Comparison of ENCODE assay signal across 8 mouse cellular contexts in the genomic region with DNA sequence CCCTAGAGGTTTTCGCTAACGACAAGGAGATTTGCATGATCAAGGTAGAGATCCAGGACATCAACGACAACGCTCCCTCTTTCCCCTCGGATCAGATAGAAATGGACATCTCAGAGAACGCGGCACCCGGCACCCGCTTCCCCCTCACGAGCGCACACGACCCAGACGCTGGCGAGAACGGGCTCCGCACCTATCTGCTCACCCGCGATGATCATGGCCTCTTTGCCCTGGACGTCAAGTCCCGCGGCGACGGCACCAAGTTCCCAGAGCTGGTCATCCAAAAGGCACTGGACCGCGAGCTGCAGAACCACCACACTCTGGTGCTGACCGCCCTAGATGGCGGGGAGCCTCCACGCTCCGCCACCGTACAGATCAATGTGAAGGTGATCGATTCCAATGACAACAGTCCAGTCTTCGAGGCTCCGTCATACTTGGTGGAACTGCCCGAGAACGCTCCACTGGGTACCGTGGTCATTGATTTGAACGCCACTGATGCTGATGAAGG. TPM values are rescaled to one million over a fixed set of nuclear protein-coding genes. Genes with fewer than 3 reads are reported as not detected.
A peak's percentile ranks its signal among the peaks of the same experiment; 100 is the strongest.
DNase-seq lines count a peak whose midpoint lies in the region; ATAC-seq lines count a peak whose summit lies in the region.

No protein-coding gene starts in this region.

- H3K36me3 ChIP-seq in heart, embryonic 11.5 days (ENCODE audit: control insufficient read depth, insufficient read depth, low read length), result no peaks in the 10 kb centered on the region
- H3K36me3 ChIP-seq in forebrain, embryonic 16.5 days (ENCODE audit: control insufficient read depth, insufficient read depth), result no peaks in the 10 kb centered on the region

- DNase-seq in heart, adult 18-20 months, result no peak
- DNase-seq in ZHBTc4 (ENCODE audit: low read depth, low spot score), result peak; percentile 25
- DNase-seq in kidney, postnatal 14 days, result peak; percentile 2
- peak; percentile 54 for DNase-seq in neural tube, embryonic 10.5 days (ENCODE audit: extremely low spot score, low spot score)
- no peak for DNase-seq in c-Kit-positive CD71-positive TER-119-positive erythroid progenitor cells, embryonic 14.5 days (ENCODE audit: low spot score)
- DNase-seq in embryo, embryonic 10 days (ENCODE audit: low spot score), result no peak

- H3K4me2 ChIP-seq in heart, embryonic 11.5 days, result peak overlapping the region; percentile 88
- peak overlapping the region; percentile 76 for H3K4me2 ChIP-seq in forebrain, embryonic 16.5 days (ENCODE audit: low read length)

- H3K27me3 ChIP-seq in heart, embryonic 11.5 days (ENCODE audit: control insufficient read depth, insufficient read depth, low read length), result peaks cover 27% of the 10 kb centered on the region
- H3K27me3 ChIP-seq in forebrain, embryonic 16.5 days (replicated peaks; ENCODE audit: control insufficient read depth, insufficient read depth, low read length), result 0 out of 2 replicates have a peak, but pooled peaks cover 3% of the 10 kb centered on the region

- ATAC-seq in heart, embryonic 11.5 days (replicated peaks; ENCODE audit: insufficient number of reproducible peaks, low FRiP score, low TSS enrichment), result no peak
- ATAC-seq in forebrain, embryonic 16.5 days, result no peak

- no peak overlapping the region for H3K27ac ChIP-seq in heart, embryonic 11.5 days (ENCODE audit: low read depth, low read length)
- H3K27ac ChIP-seq in forebrain, embryonic 16.5 days (ENCODE audit: low read length), result no peak overlapping the region

- H3K9me3 ChIP-seq in heart, embryonic 11.5 days (replicated peaks; ENCODE audit: control insufficient read depth, low read length), result no peaks in the 10 kb centered on the region
- no peaks in the 10 kb centered on the region for H3K9me3 ChIP-seq in forebrain, embryonic 16.5 days (ENCODE audit: control insufficient read depth, low read length)

- 4% methylated on average over 37 of the region's 37 CpGs for WGBS in heart, embryonic 11.5 days (ENCODE audit: insufficient replicate concordance)
- WGBS in forebrain, embryonic 16.5 days, result 5% methylated on average over 37 of the region's 37 CpGs

- no peak overlapping the region for H3K9ac ChIP-seq in heart, embryonic 11.5 days (ENCODE audit: low read depth, low read length)
- peak overlapping the region; percentile 52 for H3K9ac ChIP-seq in forebrain, embryonic 16.5 days (replicated peaks; ENCODE audit: low read depth, low read length)

- H3K4me1 ChIP-seq in heart, embryonic 11.5 days (ENCODE audit: control insufficient read depth, insufficient read depth, low read length), result peaks cover 16% of the 10 kb centered on the region
- peaks cover 22% of the 10 kb centered on the region for H3K4me1 ChIP-seq in forebrain, embryonic 16.5 days (replicated peaks; ENCODE audit: control insufficient read depth, insufficient read depth, low read length)

- H3K4me3 ChIP-seq in heart, embryonic 11.5 days (ENCODE audit: low read depth, low read length), result peak overlapping the region; percentile 58
- peak overlapping the region; percentile 74 for H3K4me3 ChIP-seq in forebrain, embryonic 16.5 days (replicated peaks; ENCODE audit: low read length)

RNA-seq across cellular contexts. Expression of gene Pcdh17, which starts 3.1 kb away (rescaled TPM):
- 1.8 and 1.9 TPM in 2 replicates for polyA plus RNA-seq in heart, embryonic 11.5 days (2014; fragmentation: Nextera tagmentation; extraction: Ambion mirVana)
- total RNA-seq in heart, adult 18-20 months (2021), result 1 to 10 TPM; 1.2 TPM
- polyA plus RNA-seq in forebrain, embryonic 16.5 days (2015; fragmentation: Nextera tagmentation; extraction: Ambion mirVana), result 16.2 and 23.3 TPM in 2 replicates

Comparison
In these comparisons a context has a peak if more than half of its experiments do, and no peak if none do; other contexts are left out.
1. DNase-seq: peak in ZHBTc4 (single experiment), kidney, postnatal 14 days (single experiment) and neural tube, embryonic 10.5 days (single experiment); none in heart, adult 18-20 months (0 of 2), c-Kit-positive CD71-positive TER-119-positive erythroid progenitor cells, embryonic 14.5 days (single experiment) and embryo, embryonic 10 days (single experiment).